Mouse (Mus musculus) left cerebral cortex, adult 2 months (tissue): ENCODE measurements around the gene Xpr1. TPM values are rescaled to one million over a fixed set of nuclear protein-coding genes. Genes with fewer than 3 reads are reported as not detected.
A peak's percentile ranks its signal among the peaks of the same experiment; 100 is the strongest.

Source experiments
- DNase-seq, 2 experiments: peaks; one replicate each; pipeline ENCODE4 v3.0.0; 2021 to 2022; ENCODE audit warnings: low spot score in 2 of 2, mixed read lengths in 1 of 2; ENCODE audit errors: extremely low spot score in 1 of 2
- H3K27ac ChIP-seq: fragments of 200-600 bp; 2 replicates; pipeline ENCODE4 v1.8.1; 2022
- H3K4me3 ChIP-seq: fragments of 200-600 bp; 2 replicates; pipeline ENCODE4 v1.8.1; 2022
- CTCF ChIP-seq: fragments of 200-600 bp; IDR thresholded peaks from 2 replicates; pipeline ENCODE4 v1.8.1; 2022; ENCODE audit warnings: antibody characterized with exemption, mild to moderate bottlenecking, moderate library complexity
- intact Hi-C: fragments of 180-260 bp; cut with DNase I; formaldehyde crosslinking; loops from one replicate; pipeline ENCODE4 v1.15.1; 2025
- total RNA-seq, 2 experiments: library from RNA; stranded (reverse); gene quantifications; 2 replicates each; pipeline ENCODE4 v1.2.3; 2021

Gene Xpr1
- total RNA-seq, 2 experiments from 2014 or later, result 86.1 to 89.4 TPM

- peak within 1 kb of the TSS; percentile 49 for H3K4me3 ChIP-seq
- DNase-seq, result no peak
- TF ChIP-seq CTCF, result no peak
- intact Hi-C loops, result no loop called here
- peak within 1 kb of the TSS; percentile 73 for H3K27ac ChIP-seq
These were observed 173.1 kb downstream of the Xpr1 start, which contains the start of gene BC034090 for GRCm38 (mm10) chr1:155243797-155244770. TSS of gene BC034090 (minus strand) at chr1:155244444.

GRCm38 (mm10) chr1:155242488-155242745, 174.8 kb downstream of the Xpr1 start:
- DNase-seq, result no peak
- intact Hi-C loops, result no loop called here
- TF ChIP-seq CTCF, result no peak

GRCm38 (mm10) chr1:155241701-155242487, 175.3 kb downstream of the Xpr1 start:
- Histone ChIP-seq H3K4me3 (no peak overlapping the region), H3K27ac (no peak overlapping the region)
- DNase-seq, result no peak
- intact Hi-C loops, result no loop called here
- no peak for TF ChIP-seq CTCF

More at GRCm38 (mm10) chr1:155242488-155242745, 174.8 kb downstream of the Xpr1 start:
- H3K4me3 ChIP-seq, result no peak overlapping the region
- H3K27ac ChIP-seq, result no peak overlapping the region

- Histone ChIP-seq H3K4me3 (no peak overlapping the region), H3K27ac (peak overlapping the region; percentile 76)
- intact Hi-C loops, result no loop called here
- DNase-seq, result peak in 1 of 2 experiments; percentile 32
- no peak for TF ChIP-seq CTCF
These were observed 177.1 kb downstream of the Xpr1 start for GRCm38 (mm10) chr1:155239962-155240717.

- no peak for DNase-seq
- intact Hi-C loops, result no loop called here
- no peak for TF ChIP-seq CTCF
These were observed 178.0 kb downstream of the Xpr1 start for GRCm38 (mm10) chr1:155239169-155239568.

GRCm38 (mm10) chr1:155238126-155238525, 179.1 kb downstream of the Xpr1 start:
- intact Hi-C loops, result no loop called here
- H3K27ac ChIP-seq, result peak overlapping the region; percentile 90
- TF ChIP-seq CTCF, result no peak
- no peak for DNase-seq
- no peak overlapping the region for H3K4me3 ChIP-seq

More at GRCm38 (mm10) chr1:155239169-155239568, 178.0 kb downstream of the Xpr1 start:
- Histone ChIP-seq H3K4me3 (no peak overlapping the region), H3K27ac (peak overlapping the region; percentile 76)

GRCm38 (mm10) chr1:155237390-155237789, 179.8 kb downstream of the Xpr1 start:
- TF ChIP-seq CTCF, result no peak
- DNase-seq, result peak in 1 of 2 experiments; percentile 33
- Histone ChIP-seq H3K4me3 (no peak overlapping the region), H3K27ac (peak overlapping the region; percentile 90)
- intact Hi-C loops, result no loop called here

GRCm38 (mm10) chr1:155236306-155237024, 180.8 kb downstream of the Xpr1 start:
- Histone ChIP-seq H3K4me3 (no peak overlapping the region), H3K27ac (peak overlapping the region; percentile 90)
- no peak for TF ChIP-seq CTCF
- peak in 1 of 2 experiments; percentile 23 for DNase-seq
- intact Hi-C loops, result no loop called here

- H3K27ac ChIP-seq, result peak overlapping the region; percentile 90
- no peak for DNase-seq
- H3K4me3 ChIP-seq, result no peak overlapping the region
- TF ChIP-seq CTCF, result no peak
- intact Hi-C loops, result no loop called here
These were observed 181.6 kb downstream of the Xpr1 start for GRCm38 (mm10) chr1:155235641-155236040.

- TF ChIP-seq CTCF, result no peak
- no peak overlapping the region for H3K4me3 ChIP-seq
- intact Hi-C loops, result loop anchor here (1.0 kb wide), 1 partner anchor 47 kb away; no protein-coding TSS in a partner anchor
- peak in 1 of 2 experiments; percentile 49 for DNase-seq
- H3K27ac ChIP-seq, result peak overlapping the region; percentile 92
These were observed 183.1 kb downstream of the Xpr1 start for GRCm38 (mm10) chr1:155233931-155234607.

GRCm38 (mm10) chr1:155233378-155233777, 183.8 kb downstream of the Xpr1 start:
- TF ChIP-seq CTCF, result no peak
- peak overlapping the region; percentile 92 for H3K27ac ChIP-seq
- no peak for DNase-seq
- intact Hi-C loops, result no loop called here
- no peak overlapping the region for H3K4me3 ChIP-seq
